Mouse (Mus musculus): ENCODE results near the gene Hspb7. TPM values are rescaled to one million over a fixed set of nuclear protein-coding genes. Genes with fewer than 3 reads are reported as not detected.

The Hspb7 gene
- polyA plus RNA-seq, 1 experiment from 2014 or later: not detected

DNA sequence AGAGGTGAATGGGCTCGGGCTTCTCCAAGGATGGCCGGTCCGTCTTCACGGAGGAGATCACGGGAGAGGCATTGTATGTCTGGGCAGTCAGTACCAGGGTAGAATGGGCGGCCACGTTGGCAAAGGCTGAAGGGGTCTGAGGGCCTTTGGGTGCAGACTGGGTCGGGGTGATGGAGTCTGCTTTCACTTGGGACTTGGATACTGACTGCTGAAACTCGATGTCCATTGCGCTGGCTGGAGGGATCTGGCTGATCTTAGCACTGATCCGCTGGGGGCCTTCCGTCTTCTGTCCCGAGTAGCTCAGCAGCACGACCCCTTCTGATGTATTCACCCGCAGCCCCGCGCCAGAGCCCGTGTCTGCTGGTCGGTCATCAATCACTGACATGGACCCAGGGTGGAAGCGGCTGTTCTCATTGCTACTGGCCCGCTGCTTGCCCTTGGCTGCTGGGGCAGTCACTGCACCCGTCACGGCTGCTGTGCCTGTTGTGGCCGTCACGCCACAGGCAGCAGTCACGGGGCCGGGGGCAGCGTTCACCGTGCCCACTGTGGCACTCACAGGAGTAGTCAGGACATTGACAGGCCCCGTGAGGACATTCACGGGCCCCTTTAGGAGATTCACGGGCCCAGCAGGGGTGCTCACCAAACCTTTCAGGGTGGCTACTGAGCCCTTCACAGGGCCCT is 52.2 kb downstream of the Hspb7 start:
- H3K9me3 ChIP-seq: no peaks in the 10 kb centered on the region
- 86% methylated on average over 32 of the region's 32 CpGs for WGBS

GRCm38 (mm10) chr4:141474431-141474830 is 53.9 kb downstream of the Hspb7 start:
- peaks cover 100% of the 10 kb centered on the region for H3K36me3 ChIP-seq
- H3K27ac ChIP-seq: no peak overlapping the region
- H3K27me3 ChIP-seq (ENCODE audit: insufficient read depth, poor library complexity, severe bottlenecking): no peaks in the 10 kb centered on the region
- H3K9me3 ChIP-seq: no peaks in the 10 kb centered on the region
- DNase-seq (ENCODE audit: low spot score): no peak
- WGBS: 92% methylated on average over 19 of the region's 19 CpGs
- H3K4me1 ChIP-seq (replicated peaks): peaks cover 16% of the 10 kb centered on the region
- H3K4me3 ChIP-seq: no peak overlapping the region

More for the DNA sequence above, 52.2 kb downstream of the Hspb7 start:
- Histone ChIP-seq H3K4me3 (no peak overlapping the region), H3K4me1 (replicated peaks) (peaks cover 16% of the 10 kb centered on the region), H3K27ac (no peak overlapping the region), H3K36me3 (peaks cover 99% of the 10 kb centered on the region), H3K27me3 (ENCODE audit: insufficient read depth, poor library complexity, severe bottlenecking) (no peaks in the 10 kb centered on the region)
- no peak for DNase-seq (ENCODE audit: low spot score)

Other genes with a start within 250 kb of the Hspb7 start
- gene Rsg1, start 206.8 kb upstream of the Hspb7 start, polyA plus RNA-seq (2016; fragmentation: Nextera tagmentation; extraction: Ambion mirVana): 5.3 and 6.5 TPM in 2 replicates
- 1.7 and 4.3 TPM in 2 replicates for gene Arhgef19, start 181.3 kb upstream of the Hspb7 start, polyA plus RNA-seq (2016; fragmentation: Nextera tagmentation; extraction: Ambion mirVana)
- gene Epha2, start 119.5 kb upstream of the Hspb7 start, polyA plus RNA-seq (2016; fragmentation: Nextera tagmentation; extraction: Ambion mirVana): 3.3 and 4.4 TPM in 2 replicates
- 0.65 and 0.81 TPM in 2 replicates for gene Fam131c, start 52.6 kb upstream of the Hspb7 start, polyA plus RNA-seq (2016; fragmentation: Nextera tagmentation; extraction: Ambion mirVana)
- gene Clcnka, start 22.1 kb upstream of the Hspb7 start, polyA plus RNA-seq (2016; fragmentation: Nextera tagmentation; extraction: Ambion mirVana): 0.31 and 0.33 TPM in 2 replicates
- gene Clcnkb, start 4.8 kb upstream of the Hspb7 start, polyA plus RNA-seq (2016; fragmentation: Nextera tagmentation; extraction: Ambion mirVana): 0.11 TPM in 1 of 2 replicates, not detected in the other
- gene Srarp, start 15.3 kb downstream of the Hspb7 start, polyA plus RNA-seq (2016; fragmentation: Nextera tagmentation; extraction: Ambion mirVana): not detected in 2 replicates
- gene Zbtb17, start 23.9 kb downstream of the Hspb7 start, polyA plus RNA-seq (2016; fragmentation: Nextera tagmentation; extraction: Ambion mirVana): 52.6 and 60.8 TPM in 2 replicates
- gene Spen, start 117.8 kb downstream of the Hspb7 start, polyA plus RNA-seq (2016; fragmentation: Nextera tagmentation; extraction: Ambion mirVana): 12.8 and 14.2 TPM in 2 replicates
- gene Fblim1, start 185.3 kb downstream of the Hspb7 start, polyA plus RNA-seq (2016; fragmentation: Nextera tagmentation; extraction: Ambion mirVana): 33.7 and 34.4 TPM in 2 replicates
- 1.2 and 1.5 TPM in 2 replicates for gene Tmem82, start 197.9 kb downstream of the Hspb7 start, polyA plus RNA-seq (2016; fragmentation: Nextera tagmentation; extraction: Ambion mirVana)
- 0.10 TPM in 1 of 2 replicates, not detected in the other for gene Slc25a34, start 203.0 kb downstream of the Hspb7 start, polyA plus RNA-seq (2016; fragmentation: Nextera tagmentation; extraction: Ambion mirVana)
- 5.0 and 5.4 TPM in 2 replicates for gene Plekhm2, start 244.1 kb downstream of the Hspb7 start, polyA plus RNA-seq (2016; fragmentation: Nextera tagmentation; extraction: Ambion mirVana)

Measured in hindbrain, embryonic 10.5 days (tissue).